Mouse (Mus musculus): ENCODE measurements around the gene Sumo2. TPM values are rescaled to one million over a fixed set of nuclear protein-coding genes. Genes with fewer than 3 reads are reported as not detected.
"Not testable (repeated sequence)": the region's sequence is repeated elsewhere in the genome, so short reads cannot be mapped to it uniquely, and the experiment has no call there.

The Sumo2 gene
- total RNA-seq, 2 experiments from 2014 or later, result 352 to 361 TPM

GRCm38 (mm10) chr11:115520218-115520617 is 15.9 kb downstream of the Sumo2 start:
- DNase-seq (ENCODE audit: low spot score in 2 of 2), result no peak

GRCm38 (mm10) chr11:115519581-115519980 is 16.5 kb downstream of the Sumo2 start:
- DNase-seq (ENCODE audit: low spot score in 2 of 2), result no peak

GRCm38 (mm10) chr11:115518693-115519092 is 17.4 kb downstream of the Sumo2 start:
- no peak for DNase-seq (ENCODE audit: low spot score in 2 of 2)

GRCm38 (mm10) chr11:115516942-115517341 is 19.1 kb downstream of the Sumo2 start:
- DNase-seq (ENCODE audit: low spot score in 2 of 2), result no peak

- no peak for DNase-seq (ENCODE audit: low spot score in 2 of 2)
Observed at GRCm38 (mm10) chr11:115515021-115515420, 21.1 kb downstream of the Sumo2 start.

- peak; percentile 99 for DNase-seq (ENCODE audit: low spot score in 2 of 2)
Observed at GRCm38 (mm10) chr11:115514238-115514663, 21.8 kb downstream of the Sumo2 start, which contains the start of gene Jpt1. TSS of gene Jpt1 (minus strand) at chr11:115514387.

GRCm38 (mm10) chr11:115513271-115514237 is 22.5 kb downstream of the Sumo2 start:
- no peak for DNase-seq (ENCODE audit: low spot score in 2 of 2)

GRCm38 (mm10) chr11:115512407-115513183 is 23.5 kb downstream of the Sumo2 start:
- no peak for DNase-seq (ENCODE audit: low spot score in 2 of 2)

- DNase-seq (ENCODE audit: low spot score in 2 of 2), result no peak
Observed at GRCm38 (mm10) chr11:115512004-115512403, 24.1 kb downstream of the Sumo2 start.

GRCm38 (mm10) chr11:115511121-115511520 is 25.0 kb downstream of the Sumo2 start:
- no peak for DNase-seq (ENCODE audit: low spot score in 2 of 2)

- DNase-seq (ENCODE audit: low spot score in 2 of 2), result no peak
Observed at GRCm38 (mm10) chr11:115510507-115510888, 25.6 kb downstream of the Sumo2 start.

GRCm38 (mm10) chr11:115509773-115510506 is 26.1 kb downstream of the Sumo2 start:
- no peak for DNase-seq (ENCODE audit: low spot score in 2 of 2)

GRCm38 (mm10) chr11:115508061-115508460 is 28.0 kb downstream of the Sumo2 start:
- DNase-seq (ENCODE audit: low spot score in 2 of 2), result no peak

- no peak for DNase-seq (ENCODE audit: low spot score in 2 of 2)
Observed at GRCm38 (mm10) chr11:115506586-115506985, 29.5 kb downstream of the Sumo2 start.

- DNase-seq (ENCODE audit: low spot score in 2 of 2), result no peak
Observed at GRCm38 (mm10) chr11:115502636-115503035, 33.4 kb downstream of the Sumo2 start.

- DNase-seq (ENCODE audit: low spot score in 2 of 2), result not testable (repeated sequence)
Observed at GRCm38 (mm10) chr11:115496559-115496958, 39.5 kb downstream of the Sumo2 start.

GRCm38 (mm10) chr11:115492387-115492786 is 43.7 kb downstream of the Sumo2 start:
- DNase-seq (ENCODE audit: low spot score in 2 of 2), result no peak

GRCm38 (mm10) chr11:115491356-115492083 is 44.6 kb downstream of the Sumo2 start, which contains the start of gene Nt5c:
TSS of gene Nt5c (minus strand) at chr11:115491862.
- DNase-seq (ENCODE audit: low spot score in 2 of 2), result peak; percentile 82 to 85

GRCm38 (mm10) chr11:115490441-115491355 is 45.4 kb downstream of the Sumo2 start:
- no peak for DNase-seq (ENCODE audit: low spot score in 2 of 2)

Data from layer of hippocampus, postnatal 14 days (tissue).